Mouse (Mus musculus) left cerebral cortex, adult 9 months (tissue): ENCODE measurements at regions not wholly inside any gene's neighbourhood (a gene's known extent, or its start where the extent isn't known, plus 50 kb on each side); places are given as distances from the start of the nearest gene placed in this dataset.
A peak's percentile ranks its signal among the peaks of the same experiment; 100 is the strongest.

Experiments
- DNase-seq, 2 experiments: peaks; one replicate each; pipeline ENCODE4 v3.0.0; 2022; ENCODE audit warnings: low spot score in 2 of 2

DNA sequence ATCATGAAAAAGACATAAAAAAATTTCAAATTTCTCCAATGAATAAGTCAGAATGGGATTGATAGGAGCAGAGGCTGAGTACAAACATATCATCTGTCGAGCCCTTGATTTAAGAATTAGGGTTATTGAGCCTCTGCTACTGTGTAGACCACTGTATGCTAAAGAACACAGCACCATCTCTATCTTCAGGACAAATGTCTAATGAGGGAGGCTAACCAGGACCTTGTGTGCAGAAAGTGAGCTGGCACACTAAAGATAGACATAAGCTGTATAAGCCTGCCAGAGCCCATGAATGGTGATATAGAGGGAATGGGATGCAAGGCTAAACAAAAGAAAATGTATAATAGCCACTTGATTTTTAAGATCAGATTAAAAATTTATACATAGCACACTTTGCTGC is 502.2 kb upstream of the Luzp2 start:
- no peak for DNase-seq

DNA sequence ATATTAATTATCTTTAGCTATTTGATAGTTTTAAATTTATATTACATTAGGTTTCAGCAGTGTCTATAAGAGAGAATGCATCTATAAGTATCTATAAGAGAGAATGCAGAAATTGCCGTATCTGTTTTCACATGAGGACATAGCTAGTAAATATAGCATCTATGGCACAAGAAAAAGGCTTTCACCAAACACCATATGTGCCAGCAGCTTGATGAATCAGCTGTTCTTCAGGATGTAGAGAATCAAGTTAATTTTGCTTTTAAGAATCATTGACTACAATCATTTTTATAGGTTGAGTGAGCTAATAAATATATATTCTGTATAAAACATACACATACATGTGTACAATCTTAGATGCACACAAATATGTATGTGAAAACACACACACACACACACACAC is 500.4 kb upstream of the Luzp2 start:
- peak in 1 of 2 experiments; percentile 2 for DNase-seq

DNA sequence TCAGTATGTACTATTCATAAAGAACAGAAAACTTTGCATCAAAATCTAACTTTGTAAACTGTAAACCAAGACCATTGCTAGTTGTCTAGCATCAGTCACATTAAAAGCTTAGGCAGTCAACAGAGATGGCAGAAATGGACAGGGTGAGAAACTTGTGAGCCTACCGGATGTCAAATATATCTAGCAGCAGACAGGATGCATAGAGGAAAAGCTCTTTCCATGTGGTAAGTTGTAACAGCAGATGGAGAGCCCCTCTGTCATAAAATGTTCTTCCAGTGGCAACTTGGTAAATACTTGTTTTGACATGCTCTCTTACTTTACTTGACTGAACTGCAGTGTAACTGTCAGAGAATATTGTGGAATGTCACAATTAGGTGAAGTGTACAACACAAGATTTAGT is 494.8 kb upstream of the Luzp2 start:
- no peak for DNase-seq
